Mouse (Mus musculus): ENCODE measurements around the gene Mtss1l. TPM values are rescaled to one million over a fixed set of nuclear protein-coding genes. Genes with fewer than 3 reads are reported as not detected.

Mtss1l gene
- total and polyA plus RNA-seq, 2 experiments from 2014 or later: 37.7 to 101 TPM

DNA sequence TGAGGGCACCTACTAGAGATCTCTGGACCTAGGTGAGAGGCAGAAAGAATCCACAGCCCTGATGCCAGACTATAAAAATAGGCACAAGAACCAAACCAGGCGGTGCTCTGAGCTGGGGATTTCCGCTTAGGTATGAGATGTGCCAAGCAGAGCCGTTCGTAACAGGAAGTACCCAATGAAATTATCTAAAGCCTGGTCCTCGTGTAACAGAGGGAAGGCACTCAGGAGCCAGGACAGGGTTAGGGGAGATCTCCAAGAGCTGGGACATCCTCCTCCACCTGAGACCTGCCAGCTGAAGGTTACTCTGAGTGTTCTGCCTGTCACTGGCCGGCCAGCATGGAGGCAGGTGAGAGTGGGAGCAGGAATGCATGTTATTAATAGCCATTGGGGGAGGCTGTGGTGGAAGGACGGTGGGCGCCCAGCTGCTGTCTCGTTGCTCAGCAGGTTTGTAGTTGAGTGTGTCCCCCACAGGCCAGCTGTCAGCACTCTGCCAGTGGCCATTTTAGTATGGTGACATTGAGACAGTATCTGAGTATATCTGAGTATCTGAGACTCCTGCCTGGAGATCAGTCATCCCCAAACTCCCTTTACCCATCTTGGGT is 17.7 kb upstream of the Mtss1l start:
- no peak for ATAC-seq (ENCODE audit: low FRiP score)
- no peak overlapping the region for H3K9ac ChIP-seq (replicated peaks; ENCODE audit: low read length, poor library complexity, severe bottlenecking)
- TF ChIP-seq CTCF (IDR thresholded peaks at IDR 0.05): no peak
- no peak for DNase-seq (ENCODE audit: low spot score)
- peak overlapping the region; percentile 13; the same call in 1 of the 2 replicates for H3K27ac ChIP-seq (ENCODE audit: low read depth, low read length)
- no peak overlapping the region for H3K4me2 ChIP-seq (ENCODE audit: low read depth, low read length, poor library complexity, severe bottlenecking)
- no peaks in the 10 kb centered on the region for H3K4me1 ChIP-seq (ENCODE audit: insufficient read depth, low read length)
- 0 out of 2 replicates have a peak, but pooled peaks cover 3% of the 10 kb centered on the region for H3K36me3 ChIP-seq (ENCODE audit: insufficient read depth, low read length)
- 89% methylated on average over 9 of the region's 9 CpGs for WGBS
- H3K4me3 ChIP-seq (ENCODE audit: low read depth, low read length): no peak overlapping the region
- no peaks in the 10 kb centered on the region for H3K9me3 ChIP-seq (ENCODE audit: low read length)
- no peaks in the 10 kb centered on the region for H3K27me3 ChIP-seq (ENCODE audit: insufficient read depth, low read length)

DNA sequence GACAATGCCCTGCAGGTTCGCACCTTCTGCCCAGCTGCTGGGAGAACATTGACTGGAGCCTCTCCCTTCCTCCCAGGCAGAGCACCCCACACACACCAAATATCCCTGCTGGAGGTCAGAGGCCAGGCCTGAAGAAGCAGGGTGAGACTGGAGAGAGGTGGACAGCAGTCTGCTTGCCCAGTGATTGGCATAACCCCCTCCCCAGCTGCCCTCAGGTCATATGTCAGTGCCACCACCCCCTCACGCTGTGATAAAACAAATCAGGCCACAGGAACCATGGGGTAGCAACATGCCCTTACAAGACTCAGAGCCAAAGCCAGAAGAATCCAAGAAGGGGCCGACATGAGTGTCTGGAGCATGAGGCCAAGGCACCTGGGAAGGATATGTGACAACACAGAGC is 17.2 kb upstream of the Mtss1l start:
- WGBS: 86% methylated on average over 3 of the region's 3 CpGs
- no peak for TF ChIP-seq CTCF (IDR thresholded peaks at IDR 0.05)
- Histone ChIP-seq H3K36me3 (ENCODE audit: insufficient read depth, low read length) (0 out of 2 replicates have a peak, but pooled peaks cover 3% of the 10 kb centered on the region), H3K4me2 (ENCODE audit: low read depth, low read length, poor library complexity, severe bottlenecking) (no peak overlapping the region), H3K4me3 (ENCODE audit: low read depth, low read length) (no peak overlapping the region), H3K27ac (ENCODE audit: low read depth, low read length) (no peak overlapping the region), H3K4me1 (ENCODE audit: insufficient read depth, low read length) (no peaks in the 10 kb centered on the region), H3K27me3 (ENCODE audit: insufficient read depth, low read length) (no peaks in the 10 kb centered on the region), H3K9ac (replicated peaks; ENCODE audit: low read length, poor library complexity, severe bottlenecking) (no peak overlapping the region), H3K9me3 (ENCODE audit: low read length) (no peaks in the 10 kb centered on the region)
- ATAC-seq (ENCODE audit: low FRiP score) (no peak), DNase-seq (ENCODE audit: low spot score) (no peak)

DNA sequence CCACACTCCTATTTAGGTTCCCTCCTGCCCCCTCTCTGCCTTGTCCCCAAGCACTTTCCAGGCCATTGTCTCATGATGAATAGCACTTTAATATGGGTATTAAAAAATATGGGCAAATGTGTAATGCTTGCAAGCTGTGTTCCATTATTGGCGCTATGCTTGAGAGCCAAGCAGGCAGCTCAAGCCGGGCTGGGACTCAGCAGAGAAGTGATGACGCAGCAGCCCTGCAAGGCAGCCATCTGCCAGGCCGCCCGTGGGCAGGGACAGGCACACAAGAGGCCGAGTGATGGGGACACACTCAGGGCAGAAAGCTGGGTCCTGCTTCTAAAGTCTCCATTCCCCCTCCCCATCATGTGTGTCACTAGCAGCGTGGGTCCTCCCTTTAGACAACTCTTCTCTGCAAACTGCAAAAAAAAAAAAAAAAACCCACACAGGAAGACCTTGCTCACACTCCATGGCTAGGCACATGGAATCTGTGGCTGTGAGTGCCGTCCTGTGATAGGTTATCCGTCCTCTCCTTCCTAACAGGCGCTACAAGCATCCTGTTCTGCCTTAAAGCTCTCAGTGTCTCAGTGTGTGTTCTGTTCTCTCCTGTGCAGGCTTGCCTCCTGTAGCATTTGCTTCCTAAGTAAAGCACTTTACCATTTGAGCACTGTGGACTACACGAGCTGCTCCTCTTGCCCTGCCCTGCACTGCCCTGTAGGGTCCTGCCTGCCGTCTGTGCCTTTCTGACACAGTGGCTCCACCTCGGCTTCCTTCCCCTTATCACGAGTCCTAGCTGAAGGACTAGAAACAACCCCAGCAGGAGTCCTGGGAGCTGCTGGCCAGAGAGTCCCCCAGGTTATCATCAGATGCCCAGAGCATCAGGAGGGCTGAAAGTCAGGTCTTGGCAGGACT is 15.6 kb upstream of the Mtss1l start:
- TF ChIP-seq CTCF (IDR thresholded peaks at IDR 0.05): no peak
- no peaks in the 10 kb centered on the region for H3K4me1 ChIP-seq (ENCODE audit: insufficient read depth, low read length)
- H3K9ac ChIP-seq (replicated peaks; ENCODE audit: low read length, poor library complexity, severe bottlenecking): no peak overlapping the region
- 79% methylated on average over 14 of the region's 14 CpGs for WGBS
- H3K9me3 ChIP-seq (ENCODE audit: low read length): no peaks in the 10 kb centered on the region
- H3K4me3 ChIP-seq (ENCODE audit: low read depth, low read length): no peak overlapping the region
- no peak overlapping the region for H3K27ac ChIP-seq (ENCODE audit: low read depth, low read length)
- DNase-seq (ENCODE audit: low spot score) (peak; percentile 63), ATAC-seq (ENCODE audit: low FRiP score) (no peak)
- 0 out of 2 replicates have a peak, but pooled peaks cover 3% of the 10 kb centered on the region for H3K36me3 ChIP-seq (ENCODE audit: insufficient read depth, low read length)
- no peak overlapping the region for H3K4me2 ChIP-seq (ENCODE audit: low read depth, low read length, poor library complexity, severe bottlenecking)
- no peaks in the 10 kb centered on the region for H3K27me3 ChIP-seq (ENCODE audit: insufficient read depth, low read length)

DNA sequence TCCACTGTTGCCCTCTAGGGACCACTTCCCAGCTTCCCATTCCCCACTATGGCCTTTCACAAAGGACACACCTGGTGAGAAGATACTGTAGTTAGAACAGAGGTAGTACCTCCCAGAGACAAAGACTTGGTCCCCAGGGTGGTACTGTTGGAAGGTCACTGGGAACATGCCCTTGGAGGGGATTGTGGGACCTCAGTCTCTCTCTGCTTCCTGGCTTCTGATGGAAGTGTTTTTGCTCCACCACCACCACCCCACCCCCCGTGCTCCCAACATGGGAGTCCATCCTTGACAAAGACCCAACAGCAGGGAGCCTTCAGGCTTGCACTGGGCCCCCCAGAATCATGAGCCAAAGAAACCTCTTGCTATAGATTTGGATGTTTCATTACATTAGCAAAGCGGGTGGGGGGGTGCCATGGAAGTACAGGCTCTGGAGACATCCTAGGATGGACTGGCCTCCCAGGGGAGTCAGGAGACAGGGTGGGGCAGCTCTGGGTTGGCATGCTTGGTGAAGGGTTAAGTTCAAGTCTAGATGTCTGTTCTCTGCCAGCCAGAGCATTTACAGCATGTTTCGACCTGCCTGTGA is 14.9 kb upstream of the Mtss1l start:
- no peaks in the 10 kb centered on the region for H3K27me3 ChIP-seq (ENCODE audit: insufficient read depth, low read length)
- 0 out of 2 replicates have a peak, but pooled peaks cover 3% of the 10 kb centered on the region for H3K36me3 ChIP-seq (ENCODE audit: insufficient read depth, low read length)
- no peak overlapping the region for H3K4me2 ChIP-seq (ENCODE audit: low read depth, low read length, poor library complexity, severe bottlenecking)
- WGBS: 87% methylated on average over 3 of the region's 3 CpGs
- ATAC-seq (ENCODE audit: low FRiP score) (no peak), DNase-seq (ENCODE audit: low spot score) (no peak)
- TF ChIP-seq CTCF (IDR thresholded peaks at IDR 0.05): no peak
- H3K27ac ChIP-seq (ENCODE audit: low read depth, low read length): no peak overlapping the region
- H3K9me3 ChIP-seq (ENCODE audit: low read length): no peaks in the 10 kb centered on the region
- no peaks in the 10 kb centered on the region for H3K4me1 ChIP-seq (ENCODE audit: insufficient read depth, low read length)
- no peak overlapping the region for H3K9ac ChIP-seq (replicated peaks; ENCODE audit: low read length, poor library complexity, severe bottlenecking)
- no peak overlapping the region for H3K4me3 ChIP-seq (ENCODE audit: low read depth, low read length)

DNA sequence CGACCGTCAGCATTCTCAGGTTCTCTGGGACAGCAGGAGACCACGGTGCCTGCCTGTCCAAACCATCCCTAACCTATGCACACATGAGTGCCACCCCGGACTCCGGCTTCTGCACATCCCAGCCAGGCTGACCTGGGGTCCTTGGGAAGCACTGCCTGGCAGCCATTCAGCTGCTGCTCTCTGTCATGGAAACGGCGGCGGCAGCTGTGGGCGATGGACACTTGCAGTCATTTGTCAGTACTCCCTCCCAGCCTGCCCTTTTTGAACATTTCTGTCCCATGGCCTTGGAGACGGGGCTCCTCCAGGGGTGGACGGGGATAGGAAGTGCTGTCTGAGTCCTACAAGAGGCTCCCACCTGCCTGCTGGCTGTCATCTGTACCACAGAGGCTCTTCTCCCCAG is 12.8 kb upstream of the Mtss1l start:
- H3K4me1 ChIP-seq (ENCODE audit: insufficient read depth, low read length): no peaks in the 10 kb centered on the region
- no peak overlapping the region for H3K9ac ChIP-seq (replicated peaks; ENCODE audit: low read length, poor library complexity, severe bottlenecking)
- H3K36me3 ChIP-seq (ENCODE audit: insufficient read depth, low read length): peaks cover 14% of the 10 kb centered on the region
- no peak for TF ChIP-seq CTCF (IDR thresholded peaks at IDR 0.05)
- no peaks in the 10 kb centered on the region for H3K27me3 ChIP-seq (ENCODE audit: insufficient read depth, low read length)
- H3K4me2 ChIP-seq (ENCODE audit: low read depth, low read length, poor library complexity, severe bottlenecking): no peak overlapping the region
- H3K9me3 ChIP-seq (ENCODE audit: low read length): no peaks in the 10 kb centered on the region
- DNase-seq (ENCODE audit: low spot score): no peak
- H3K4me3 ChIP-seq (ENCODE audit: low read depth, low read length): no peak overlapping the region
- ATAC-seq (ENCODE audit: low FRiP score): no peak
- 89% methylated on average over 11 of the region's 11 CpGs for WGBS
- H3K27ac ChIP-seq (ENCODE audit: low read depth, low read length): no peak overlapping the region

DNA sequence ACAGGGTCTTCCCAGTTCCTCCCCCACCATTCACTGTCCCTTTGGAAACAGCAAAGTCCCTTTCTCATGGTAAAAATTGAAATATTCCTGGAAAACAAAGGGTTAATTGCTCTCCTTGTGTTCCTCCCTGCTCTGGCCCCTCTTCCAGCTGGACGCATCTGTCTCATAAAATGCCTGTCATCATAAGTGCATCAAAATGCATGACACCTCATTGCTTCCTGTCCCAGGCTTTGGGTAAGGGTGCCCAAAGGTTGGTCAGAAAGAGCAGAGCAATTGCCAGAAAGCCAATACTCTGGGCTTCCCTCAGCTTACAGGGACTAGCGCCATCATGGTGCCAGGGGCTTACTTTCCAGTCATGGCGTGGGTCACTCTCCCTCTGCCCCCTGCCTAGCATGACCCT is 10.7 kb upstream of the Mtss1l start:
- DNase-seq (ENCODE audit: low spot score) (no peak), ATAC-seq (ENCODE audit: low FRiP score) (no peak)
- peaks cover 14% of the 10 kb centered on the region for H3K36me3 ChIP-seq (ENCODE audit: insufficient read depth, low read length)
- H3K27me3 ChIP-seq (ENCODE audit: insufficient read depth, low read length): no peaks in the 10 kb centered on the region
- peaks cover 7% of the 10 kb centered on the region for H3K4me1 ChIP-seq (ENCODE audit: insufficient read depth, low read length)
- H3K9ac ChIP-seq (replicated peaks; ENCODE audit: low read length, poor library complexity, severe bottlenecking): no peak overlapping the region
- no peak overlapping the region for H3K4me2 ChIP-seq (ENCODE audit: low read depth, low read length, poor library complexity, severe bottlenecking)
- no peaks in the 10 kb centered on the region for H3K9me3 ChIP-seq (ENCODE audit: low read length)
- WGBS: 72% methylated on average over 3 of the region's 3 CpGs
- TF ChIP-seq CTCF (IDR thresholded peaks at IDR 0.05): no peak
- H3K27ac ChIP-seq (ENCODE audit: low read depth, low read length): no peak overlapping the region
- no peak overlapping the region for H3K4me3 ChIP-seq (ENCODE audit: low read depth, low read length)

Measured in midbrain, postnatal 0 days (tissue).